Mouse (Mus musculus): ENCODE measurements at regions not wholly inside any gene's neighbourhood (a gene's known extent, or its start where the extent isn't known, plus 50 kb on each side); places are given as distances from the start of the nearest gene placed in this dataset.

GRCm38 (mm10) chr2:19714025-19714424 is 56.5 kb downstream of the Otud1 start:
- Histone ChIP-seq H3K4me3 (no peak overlapping the region), H3K9ac (no peak overlapping the region), H3K27me3 (0 out of 2 replicates have a peak, but pooled peaks cover 4% of the 10 kb centered on the region), H3K4me2 (no peak overlapping the region), H3K36me3 (no peaks in the 10 kb centered on the region), H3K27ac (no peak overlapping the region), H3K9me3 (no peaks in the 10 kb centered on the region), H3K4me1 (0 out of 2 replicates have a peak, but pooled peaks cover 4% of the 10 kb centered on the region)
- no peak for ATAC-seq (ENCODE audit: insufficient number of reproducible peaks, insufficient read depth, low FRiP score, low TSS enrichment, low read depth)
- 76% methylated on average over 3 of the region's 3 CpGs for WGBS

GRCm38 (mm10) chr2:19715564-19716238 is 58.1 kb downstream of the Otud1 start:
- no peaks in the 10 kb centered on the region for H3K9me3 ChIP-seq
- 0 out of 2 replicates have a peak, but pooled peaks cover 4% of the 10 kb centered on the region for H3K27me3 ChIP-seq
- 0 out of 2 replicates have a peak, but pooled peaks cover 4% of the 10 kb centered on the region for H3K4me1 ChIP-seq
- ATAC-seq (ENCODE audit: insufficient number of reproducible peaks, insufficient read depth, low FRiP score, low TSS enrichment, low read depth): 0 out of 2 replicates have a peak, but pooled peaks have one; percentile 67
- WGBS: 9% methylated on average over 11 of the region's 11 CpGs
- H3K27ac ChIP-seq: no peak overlapping the region
- no peaks in the 10 kb centered on the region for H3K36me3 ChIP-seq
- H3K9ac ChIP-seq: 0 out of 2 replicates have a peak overlapping the region, but pooled peaks have one; percentile 16
- peak overlapping the region; percentile 53 for H3K4me2 ChIP-seq
- H3K4me3 ChIP-seq: peak overlapping the region; percentile 31

GRCm38 (mm10) chr2:19716388-19716787 is 58.8 kb downstream of the Otud1 start:
- Histone ChIP-seq H3K4me3 (no peak overlapping the region), H3K27ac (no peak overlapping the region), H3K9ac (no peak overlapping the region), H3K9me3 (no peaks in the 10 kb centered on the region), H3K4me1 (0 out of 2 replicates have a peak, but pooled peaks cover 4% of the 10 kb centered on the region), H3K36me3 (no peaks in the 10 kb centered on the region), H3K27me3 (0 out of 2 replicates have a peak, but pooled peaks cover 4% of the 10 kb centered on the region), H3K4me2 (no peak overlapping the region)
- WGBS: 74% methylated on average over 5 of the region's 5 CpGs
- ATAC-seq (ENCODE audit: insufficient number of reproducible peaks, insufficient read depth, low FRiP score, low TSS enrichment, low read depth): no peak

DNA sequence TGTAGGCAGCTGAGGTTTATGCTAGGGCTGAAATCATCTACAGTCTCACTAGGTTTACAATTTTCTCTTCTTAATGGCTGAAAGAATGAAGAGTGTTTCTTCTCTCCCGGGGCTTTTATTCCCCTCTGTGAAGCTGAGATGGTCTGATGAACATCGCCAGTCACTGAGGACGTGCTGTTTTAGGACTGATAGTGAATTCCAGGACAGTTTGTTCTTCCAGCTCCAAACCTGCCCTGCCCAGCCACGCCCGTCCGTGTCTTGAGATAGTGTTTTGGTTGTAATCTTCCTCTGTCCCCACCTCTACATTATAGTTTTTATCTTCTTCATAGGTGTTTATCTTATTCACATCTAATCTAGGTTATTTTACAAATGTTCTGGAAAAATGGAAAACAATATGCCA is 68.5 kb downstream of the Otud1 start:
- H3K27me3 ChIP-seq: no peaks in the 10 kb centered on the region
- no peaks in the 10 kb centered on the region for H3K36me3 ChIP-seq
- no peak overlapping the region for H3K27ac ChIP-seq
- no peak overlapping the region for H3K4me3 ChIP-seq
- H3K4me2 ChIP-seq: no peak overlapping the region
- H3K9me3 ChIP-seq: no peaks in the 10 kb centered on the region
- WGBS: 89% methylated on average over 6 of the region's 6 CpGs
- ATAC-seq (ENCODE audit: insufficient number of reproducible peaks, insufficient read depth, low FRiP score, low TSS enrichment, low read depth): no peak
- no peaks in the 10 kb centered on the region for H3K4me1 ChIP-seq
- H3K9ac ChIP-seq: no peak overlapping the region

DNA sequence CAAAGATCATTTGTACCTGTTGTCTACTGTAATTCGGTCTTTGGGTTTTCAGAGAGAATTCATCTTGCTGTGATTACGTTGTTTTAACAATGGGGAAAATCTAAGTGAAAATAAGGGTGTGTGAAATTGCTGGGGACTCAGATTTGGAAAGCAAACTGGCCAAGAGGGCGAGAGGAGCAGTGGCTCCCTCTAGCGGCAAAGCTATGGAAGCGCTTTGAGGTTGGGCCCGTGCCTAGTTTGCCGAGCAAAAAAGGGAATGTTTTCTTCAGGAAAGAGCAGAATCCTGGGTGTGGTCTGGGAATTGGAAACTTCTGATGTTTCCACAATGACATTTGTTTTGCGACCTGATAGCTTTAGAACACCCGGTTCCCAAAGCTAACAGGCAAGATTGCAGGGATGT is 69.4 kb downstream of the Otud1 start:
- Histone ChIP-seq H3K4me2 (no peak overlapping the region), H3K9ac (no peak overlapping the region), H3K27me3 (no peaks in the 10 kb centered on the region), H3K9me3 (no peaks in the 10 kb centered on the region), H3K27ac (no peak overlapping the region), H3K4me1 (no peaks in the 10 kb centered on the region), H3K4me3 (no peak overlapping the region), H3K36me3 (no peaks in the 10 kb centered on the region)
- 12% methylated on average over 9 of the region's 9 CpGs for WGBS
- ATAC-seq (ENCODE audit: insufficient number of reproducible peaks, insufficient read depth, low FRiP score, low TSS enrichment, low read depth): no peak

- Histone ChIP-seq H3K27ac (no peak overlapping the region), H3K4me2 (no peak overlapping the region), H3K36me3 (no peaks in the 10 kb centered on the region), H3K9me3 (no peaks in the 10 kb centered on the region), H3K27me3 (no peaks in the 10 kb centered on the region), H3K4me1 (no peaks in the 10 kb centered on the region), H3K9ac (no peak overlapping the region), H3K4me3 (no peak overlapping the region)
- ATAC-seq (ENCODE audit: insufficient number of reproducible peaks, insufficient read depth, low FRiP score, low TSS enrichment, low read depth): no peak
- WGBS: 80% methylated on average over 12 of the region's 12 CpGs
These were observed 75.6 kb downstream of the Otud1 start for GRCm38 (mm10) chr2:19732922-19733859.

DNA sequence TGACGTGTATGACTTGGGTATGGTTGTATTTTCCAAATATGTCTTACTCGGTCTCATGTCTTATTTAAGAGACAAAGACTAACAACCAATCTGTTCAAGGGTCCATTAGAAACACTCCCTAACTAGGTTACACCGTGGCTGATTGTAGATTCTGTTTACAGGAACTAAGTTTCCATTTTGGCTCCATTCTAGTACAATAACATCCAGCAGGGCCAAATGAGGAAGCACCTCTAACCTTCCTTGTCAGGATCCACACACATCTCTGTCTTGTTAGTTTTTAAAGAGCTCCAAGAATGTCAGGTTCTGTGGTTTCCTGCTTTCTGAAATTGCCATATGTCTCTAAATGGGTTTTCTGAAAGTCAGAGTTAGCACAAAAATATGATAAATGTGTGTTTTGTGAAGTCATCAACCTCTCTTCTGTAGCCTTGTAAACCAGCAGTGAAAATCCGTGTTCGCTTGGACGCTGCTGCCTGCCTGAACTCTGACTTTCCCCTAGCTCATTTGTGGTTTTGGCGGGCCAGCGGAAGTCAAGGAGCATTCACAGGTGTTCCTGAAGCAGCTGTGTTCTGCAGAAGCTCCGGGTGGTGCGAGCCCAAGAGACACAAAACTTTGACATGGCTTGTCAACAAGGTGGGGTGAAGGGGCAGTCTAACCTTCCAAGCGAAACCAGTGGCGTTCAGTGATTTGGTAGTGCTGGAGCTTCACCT is 76.8 kb downstream of the Otud1 start:
- Histone ChIP-seq H3K9me3 (no peaks in the 10 kb centered on the region), H3K9ac (no peak overlapping the region), H3K4me3 (no peak overlapping the region), H3K36me3 (no peaks in the 10 kb centered on the region), H3K27ac (no peak overlapping the region), H3K27me3 (no peaks in the 10 kb centered on the region), H3K4me1 (no peaks in the 10 kb centered on the region), H3K4me2 (no peak overlapping the region)
- ATAC-seq (ENCODE audit: insufficient number of reproducible peaks, insufficient read depth, low FRiP score, low TSS enrichment, low read depth): no peak
- WGBS: 81% methylated on average over 12 of the region's 12 CpGs

- no peaks in the 10 kb centered on the region for H3K27me3 ChIP-seq
- H3K4me1 ChIP-seq: no peaks in the 10 kb centered on the region
- no peaks in the 10 kb centered on the region for H3K36me3 ChIP-seq
- H3K27ac ChIP-seq: no peak overlapping the region
- no peak for ATAC-seq (ENCODE audit: insufficient number of reproducible peaks, insufficient read depth, low FRiP score, low TSS enrichment, low read depth)
- H3K9ac ChIP-seq: no peak overlapping the region
- no peak overlapping the region for H3K4me3 ChIP-seq
- no peaks in the 10 kb centered on the region for H3K9me3 ChIP-seq
- no peak overlapping the region for H3K4me2 ChIP-seq
These were observed 84.0 kb downstream of the Otud1 start for GRCm38 (mm10) chr2:19741508-19741907.

GRCm38 (mm10) chr2:19743467-19743866 is 85.9 kb downstream of the Otud1 start:
- Histone ChIP-seq H3K27ac (no peak overlapping the region), H3K9me3 (no peaks in the 10 kb centered on the region), H3K27me3 (no peaks in the 10 kb centered on the region), H3K9ac (no peak overlapping the region), H3K4me1 (no peaks in the 10 kb centered on the region), H3K4me3 (no peak overlapping the region), H3K36me3 (no peaks in the 10 kb centered on the region), H3K4me2 (no peak overlapping the region)
- no peak for ATAC-seq (ENCODE audit: insufficient number of reproducible peaks, insufficient read depth, low FRiP score, low TSS enrichment, low read depth)
- WGBS: 33% methylated on average over 4 of the region's 4 CpGs

- no peak for ATAC-seq (ENCODE audit: insufficient number of reproducible peaks, insufficient read depth, low FRiP score, low TSS enrichment, low read depth)
- no peak overlapping the region for H3K4me3 ChIP-seq
- H3K9ac ChIP-seq: no peak overlapping the region
- H3K4me1 ChIP-seq: no peaks in the 10 kb centered on the region
- WGBS: 95% methylated on average over 2 of the region's 2 CpGs
- H3K9me3 ChIP-seq: no peaks in the 10 kb centered on the region
- no peaks in the 10 kb centered on the region for H3K36me3 ChIP-seq
- H3K27me3 ChIP-seq: no peaks in the 10 kb centered on the region
- no peak overlapping the region for H3K27ac ChIP-seq
- H3K4me2 ChIP-seq: no peak overlapping the region
These were observed 87.6 kb downstream of the Otud1 start for GRCm38 (mm10) chr2:19744986-19745660.

DNA sequence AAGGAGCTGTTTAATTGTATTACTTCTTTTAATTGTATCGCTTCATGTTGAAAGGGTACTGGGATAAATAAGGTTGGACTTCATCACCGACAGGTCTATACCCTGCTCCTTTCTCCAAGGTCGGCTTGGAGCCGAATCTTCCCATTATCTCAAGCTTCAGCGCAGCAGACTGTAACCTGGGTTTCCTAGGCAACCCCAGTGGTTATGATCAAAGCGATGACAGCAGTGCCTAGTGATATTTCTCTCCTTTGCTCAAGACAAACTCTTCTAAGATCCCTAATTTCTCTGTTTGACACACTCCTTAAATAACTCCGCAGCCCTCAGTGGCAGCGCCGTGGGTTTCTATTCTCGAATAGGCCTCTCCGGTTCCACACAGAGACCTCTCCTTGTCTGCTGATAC is 95.2 kb downstream of the Otud1 start:
- H3K4me2 ChIP-seq: no peak overlapping the region
- no peak overlapping the region for H3K27ac ChIP-seq
- H3K36me3 ChIP-seq: no peaks in the 10 kb centered on the region
- no peak overlapping the region for H3K9ac ChIP-seq
- WGBS: 89% methylated on average over 11 of the region's 11 CpGs
- no peak for ATAC-seq (ENCODE audit: insufficient number of reproducible peaks, insufficient read depth, low FRiP score, low TSS enrichment, low read depth)
- no peak overlapping the region for H3K4me3 ChIP-seq
- no peaks in the 10 kb centered on the region for H3K9me3 ChIP-seq
- no peaks in the 10 kb centered on the region for H3K4me1 ChIP-seq
- no peaks in the 10 kb centered on the region for H3K27me3 ChIP-seq
